Mouse (Mus musculus) hindbrain, embryonic 12.5 days (tissue): Measurements from ENCODE around the gene Camta1. TPM values are rescaled to one million over a fixed set of nuclear protein-coding genes. Genes with fewer than 3 reads are reported as not detected.
A peak's percentile ranks its signal among the peaks of the same experiment; 100 is the strongest.

Experiments
- ATAC-seq: fragments of 200-750 bp; cut with Nextera tagmentation; 2 replicates; pipeline ENCODE4 v1.8.0; 2017; ENCODE audit warnings: moderate TSS enrichment; ENCODE audit not compliant: low FRiP score
- H3K27ac ChIP-seq: fragments of 300-500 bp; sonication (generic); 2 replicates; pipeline ENCODE4 v1.5.1; 2016; ENCODE audit warnings: mild to moderate bottlenecking
- H3K27me3 ChIP-seq: fragments of 300-500 bp; sonication (generic); 2 replicates; pipeline ENCODE4 v1.6.1; 2016; ENCODE audit warnings: mild to moderate bottlenecking
- H3K36me3 ChIP-seq: fragments of 300-500 bp; sonication (generic); 2 replicates; pipeline ENCODE4 v1.6.1; 2016; ENCODE audit warnings: mild to moderate bottlenecking
- H3K4me1 ChIP-seq: fragments of 300-500 bp; sonication (generic); 2 replicates; pipeline ENCODE4 v1.6.1; 2016
- H3K4me2 ChIP-seq: fragments of 300-500 bp; sonication (generic); replicated peaks from 2 replicates; pipeline ENCODE4 v1.6.1; 2016; ENCODE audit warnings: mild to moderate bottlenecking
- H3K4me3 ChIP-seq: fragments of 300-500 bp; sonication (generic); 2 replicates; pipeline ENCODE4 v1.5.1; 2016; ENCODE audit warnings: mild to moderate bottlenecking
- H3K9ac ChIP-seq: fragments of 300-500 bp; sonication (generic); 2 replicates; pipeline ENCODE4 v1.6.1; 2016; ENCODE audit warnings: mild to moderate bottlenecking, moderate library complexity
- H3K9me3 ChIP-seq: fragments of 300-500 bp; sonication (generic); replicated peaks from 2 replicates; pipeline ENCODE4 v1.6.1; 2016; ENCODE audit warnings: mild to moderate bottlenecking
- WGBS: fragments of 180-500 bp; shearing (Covaris S2); methylation state at CpG from one replicate; pipeline ENCODE4 v1.1.7; 2016; 5-methylcytosine and 5-hydroxymethylcytosine counted together
- polyA plus RNA-seq: library from polyadenylated mRNA; unstranded; fragments of >200 nt; fragmentation: Nextera tagmentation; extraction: Ambion mirVana; gene quantifications from 2 replicates; pipeline ENCODE4 v1.2.1, GENCODE M21; 2016

The Camta1 gene
- polyA plus RNA-seq, 1 experiment from 2014 or later: 136 TPM

DNA sequence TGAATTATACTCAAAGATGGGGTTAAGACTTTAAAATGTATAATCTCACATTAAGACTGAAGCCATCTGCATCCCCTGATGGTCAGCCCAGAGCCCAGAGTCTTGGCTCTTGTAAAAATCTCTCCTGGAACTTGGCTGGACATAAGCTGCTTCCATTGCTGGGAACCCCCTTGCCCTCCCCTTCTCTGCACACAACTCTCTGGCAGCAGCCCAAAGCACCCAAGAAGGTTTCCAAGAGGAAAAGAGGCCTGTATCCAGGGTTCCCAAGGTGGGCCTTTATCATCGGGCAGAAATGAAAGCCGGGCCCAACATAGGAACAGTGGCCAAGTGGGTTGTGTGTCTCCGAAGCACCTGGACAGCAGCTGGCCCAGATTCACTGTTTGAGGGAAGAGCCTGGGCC is 316.2 kb downstream of the Camta1 start:
- no peak for ATAC-seq
- Histone ChIP-seq H3K36me3 (no peaks in the 10 kb centered on the region), H3K27ac (no peak overlapping the region), H3K4me3 (no peak overlapping the region), H3K4me1 (peaks cover 19% of the 10 kb centered on the region), H3K9ac (no peak overlapping the region), H3K9me3 (no peaks in the 10 kb centered on the region), H3K4me2 (no peak overlapping the region), H3K27me3 (no peaks in the 10 kb centered on the region)
- 83% methylated on average over 3 of the region's 3 CpGs for WGBS

- no peaks in the 10 kb centered on the region for H3K27me3 ChIP-seq
- no peaks in the 10 kb centered on the region for H3K9me3 ChIP-seq
- H3K4me2 ChIP-seq: no peak overlapping the region
- ATAC-seq: no peak
- H3K27ac ChIP-seq: no peak overlapping the region
- no peaks in the 10 kb centered on the region for H3K36me3 ChIP-seq
- no peak overlapping the region for H3K4me3 ChIP-seq
- WGBS: 63% methylated on average over 5 of the region's 5 CpGs
- H3K4me1 ChIP-seq: peaks cover 16% of the 10 kb centered on the region
- H3K9ac ChIP-seq: no peak overlapping the region
Observed at GRCm38 (mm10) chr4:151544191-151544590, 317.5 kb downstream of the Camta1 start.

GRCm38 (mm10) chr4:151540546-151540945 is 321.1 kb downstream of the Camta1 start:
- no peak for ATAC-seq
- peaks cover 41% of the 10 kb centered on the region for H3K4me1 ChIP-seq
- no peaks in the 10 kb centered on the region for H3K9me3 ChIP-seq
- WGBS: 51% methylated on average over 6 of the region's 6 CpGs
- H3K4me3 ChIP-seq: no peak overlapping the region
- H3K9ac ChIP-seq: no peak overlapping the region
- H3K36me3 ChIP-seq: no peaks in the 10 kb centered on the region
- no peaks in the 10 kb centered on the region for H3K27me3 ChIP-seq
- 0 out of 2 replicates have a peak overlapping the region, but pooled peaks have one; percentile 23 for H3K27ac ChIP-seq
- no peak overlapping the region for H3K4me2 ChIP-seq

DNA sequence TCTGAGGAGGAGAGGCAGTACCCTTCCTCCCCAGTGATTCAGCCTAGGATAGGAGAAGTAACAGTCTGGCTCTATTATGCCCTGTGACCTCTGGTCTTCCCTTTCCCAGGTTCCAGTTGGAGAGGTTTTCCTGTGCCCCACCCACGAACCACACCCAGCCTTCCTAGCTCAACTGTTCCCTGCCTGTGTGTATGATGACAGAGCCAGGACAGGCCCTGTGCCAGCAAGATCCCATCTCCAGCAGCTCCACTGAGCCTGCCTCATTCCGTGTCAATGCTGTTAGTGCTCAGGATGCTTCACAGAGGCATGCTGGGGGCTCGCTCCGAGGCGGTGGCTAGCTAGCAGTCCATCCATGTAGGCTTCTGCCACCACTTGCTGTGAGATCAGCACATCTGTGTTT is 321.8 kb downstream of the Camta1 start:
- Histone ChIP-seq H3K9ac (no peak overlapping the region), H3K4me3 (no peak overlapping the region), H3K9me3 (no peaks in the 10 kb centered on the region), H3K4me2 (no peak overlapping the region), H3K36me3 (no peaks in the 10 kb centered on the region), H3K27ac (0 out of 2 replicates have a peak overlapping the region, but pooled peaks have one; percentile 23), H3K27me3 (no peaks in the 10 kb centered on the region), H3K4me1 (peaks cover 46% of the 10 kb centered on the region)
- ATAC-seq: no peak
- 69% methylated on average over 5 of the region's 5 CpGs for WGBS

- H3K4me2 ChIP-seq: no peak overlapping the region
- 44% methylated on average over 10 of the region's 10 CpGs for WGBS
- H3K27me3 ChIP-seq: no peaks in the 10 kb centered on the region
- H3K36me3 ChIP-seq: no peaks in the 10 kb centered on the region
- H3K4me1 ChIP-seq: peaks cover 47% of the 10 kb centered on the region
- no peak overlapping the region for H3K9ac ChIP-seq
- peak overlapping the region; percentile 50; the same call in 1 of the 2 replicates for H3K27ac ChIP-seq
- H3K9me3 ChIP-seq: no peaks in the 10 kb centered on the region
- H3K4me3 ChIP-seq: no peak overlapping the region
- peak; percentile 62 for ATAC-seq
Observed at GRCm38 (mm10) chr4:151539167-151539525, 322.5 kb downstream of the Camta1 start.

GRCm38 (mm10) chr4:151538446-151539166 is 323.1 kb downstream of the Camta1 start:
- Histone ChIP-seq H3K36me3 (no peaks in the 10 kb centered on the region), H3K9me3 (no peaks in the 10 kb centered on the region), H3K4me2 (no peak overlapping the region), H3K9ac (no peak overlapping the region), H3K27me3 (no peaks in the 10 kb centered on the region), H3K27ac (peak overlapping the region; percentile 50), H3K4me1 (peaks cover 50% of the 10 kb centered on the region), H3K4me3 (no peak overlapping the region)
- 57% methylated on average over 18 of the region's 18 CpGs for WGBS
- ATAC-seq: peak; percentile 60

DNA sequence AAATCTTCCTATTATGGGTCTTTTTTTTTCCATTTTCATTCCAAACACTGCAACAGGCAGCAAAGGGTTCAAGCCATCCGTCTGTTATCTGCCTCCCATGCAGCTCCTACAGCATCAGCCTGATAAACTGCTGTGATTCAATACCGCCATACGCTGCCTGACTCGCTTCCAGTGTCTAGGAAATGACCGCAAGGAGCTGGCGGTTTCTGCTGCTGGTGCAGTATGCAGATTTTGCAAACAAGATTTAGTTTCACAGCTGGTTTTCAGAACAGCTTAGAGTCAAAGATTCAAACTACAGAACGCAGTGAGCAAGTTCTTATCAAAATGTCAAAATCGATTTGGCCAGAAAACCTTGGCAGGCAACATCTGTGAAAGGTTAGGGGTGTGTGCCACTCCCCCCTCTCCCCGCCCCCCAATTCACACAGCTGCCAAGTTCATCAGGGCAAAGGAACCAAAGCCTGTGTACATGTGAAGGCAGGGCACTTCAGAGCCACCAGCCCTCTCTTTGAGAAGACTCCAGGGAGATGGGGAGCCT is 325.7 kb downstream of the Camta1 start:
- Histone ChIP-seq H3K27me3 (no peaks in the 10 kb centered on the region), H3K9ac (no peak overlapping the region), H3K36me3 (no peaks in the 10 kb centered on the region), H3K4me3 (no peak overlapping the region), H3K4me2 (no peak overlapping the region), H3K27ac (0 out of 2 replicates have a peak overlapping the region, but pooled peaks have one; percentile 44), H3K9me3 (no peaks in the 10 kb centered on the region), H3K4me1 (peaks cover 50% of the 10 kb centered on the region)
- 48% methylated on average over 9 of the region's 9 CpGs for WGBS
- ATAC-seq: no peak

- H3K4me2 ChIP-seq: no peak overlapping the region
- WGBS: 70% methylated on average over 10 of the region's 10 CpGs
Observed at GRCm38 (mm10) chr4:151533451-151533850, 328.2 kb downstream of the Camta1 start.

DNA sequence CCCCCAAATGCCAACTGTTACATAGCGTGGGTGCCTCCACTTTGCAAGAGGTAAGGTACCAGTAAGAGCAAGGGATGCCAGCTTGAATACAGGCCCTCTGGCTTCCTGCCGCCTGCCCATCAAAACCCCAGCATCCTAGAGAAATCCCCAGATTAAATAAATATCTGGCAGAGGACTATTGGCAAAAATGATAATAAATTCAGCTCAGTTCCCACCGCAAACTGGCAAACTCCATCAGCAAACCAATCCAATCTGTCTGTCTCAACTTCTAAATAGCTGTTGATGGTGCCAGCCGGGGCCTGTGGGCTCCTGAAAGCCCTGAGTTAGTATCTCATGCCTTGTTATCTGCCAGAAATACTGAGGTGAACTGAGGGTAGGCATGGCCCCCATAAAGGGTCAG is 333.2 kb downstream of the Camta1 start:
- H3K36me3 ChIP-seq: no peaks in the 10 kb centered on the region
- H3K9me3 ChIP-seq: no peaks in the 10 kb centered on the region
- no peak overlapping the region for H3K27ac ChIP-seq
- ATAC-seq: no peak
- WGBS: 93% methylated on average over 4 of the region's 4 CpGs
- no peaks in the 10 kb centered on the region for H3K4me1 ChIP-seq
- H3K27me3 ChIP-seq: no peaks in the 10 kb centered on the region
- no peak overlapping the region for H3K9ac ChIP-seq
- H3K4me2 ChIP-seq: no peak overlapping the region
- no peak overlapping the region for H3K4me3 ChIP-seq

More at GRCm38 (mm10) chr4:151533451-151533850, 328.2 kb downstream of the Camta1 start:
- H3K36me3 ChIP-seq: no peaks in the 10 kb centered on the region
- no peak for ATAC-seq
- no peaks in the 10 kb centered on the region for H3K9me3 ChIP-seq
- H3K27ac ChIP-seq: no peak overlapping the region
- H3K4me3 ChIP-seq: no peak overlapping the region
- H3K9ac ChIP-seq: no peak overlapping the region
- no peaks in the 10 kb centered on the region for H3K27me3 ChIP-seq
- H3K4me1 ChIP-seq: peaks cover 32% of the 10 kb centered on the region

- Histone ChIP-seq H3K4me1 (no peaks in the 10 kb centered on the region), H3K4me3 (no peak overlapping the region), H3K27me3 (no peaks in the 10 kb centered on the region), H3K36me3 (no peaks in the 10 kb centered on the region), H3K9me3 (no peaks in the 10 kb centered on the region), H3K4me2 (no peak overlapping the region), H3K27ac (no peak overlapping the region), H3K9ac (no peak overlapping the region)
- 91% methylated on average over 3 of the region's 3 CpGs for WGBS
- ATAC-seq: no peak
Observed at GRCm38 (mm10) chr4:151527763-151528162, 333.9 kb downstream of the Camta1 start.

GRCm38 (mm10) chr4:151520103-151520502 is 341.6 kb downstream of the Camta1 start:
- H3K27ac ChIP-seq: no peak overlapping the region
- H3K9me3 ChIP-seq: 0 out of 2 replicates have a peak, but pooled peaks cover 4% of the 10 kb centered on the region
- WGBS: 25% methylated on average over 8 of the region's 8 CpGs
- H3K4me2 ChIP-seq: no peak overlapping the region
- H3K27me3 ChIP-seq: no peaks in the 10 kb centered on the region
- no peak for ATAC-seq
- H3K4me1 ChIP-seq: peaks cover 20% of the 10 kb centered on the region
- no peak overlapping the region for H3K9ac ChIP-seq
- no peak overlapping the region for H3K4me3 ChIP-seq
- H3K36me3 ChIP-seq: no peaks in the 10 kb centered on the region

- no peak overlapping the region for H3K9ac ChIP-seq
- ATAC-seq: no peak
- H3K9me3 ChIP-seq: 0 out of 2 replicates have a peak, but pooled peaks cover 4% of the 10 kb centered on the region
- 61% methylated on average over 7 of the region's 7 CpGs for WGBS
- peaks cover 20% of the 10 kb centered on the region for H3K4me1 ChIP-seq
- no peaks in the 10 kb centered on the region for H3K27me3 ChIP-seq
- no peak overlapping the region for H3K27ac ChIP-seq
- H3K4me2 ChIP-seq: no peak overlapping the region
- no peaks in the 10 kb centered on the region for H3K36me3 ChIP-seq
- H3K4me3 ChIP-seq: no peak overlapping the region
Observed at GRCm38 (mm10) chr4:151519011-151519410, 342.7 kb downstream of the Camta1 start.
